Mouse (Mus musculus) urinary bladder, postnatal 36 days (tissue): ENCODE data around the gene BC029722.

Source experiments
- DNase-seq, 2 experiments: peaks; one replicate each; pipeline ENCODE4 v3.0.0; 2022; ENCODE audit warnings: low spot score in 2 of 2, mixed read lengths in 1 of 2

Gene BC029722

DNA sequence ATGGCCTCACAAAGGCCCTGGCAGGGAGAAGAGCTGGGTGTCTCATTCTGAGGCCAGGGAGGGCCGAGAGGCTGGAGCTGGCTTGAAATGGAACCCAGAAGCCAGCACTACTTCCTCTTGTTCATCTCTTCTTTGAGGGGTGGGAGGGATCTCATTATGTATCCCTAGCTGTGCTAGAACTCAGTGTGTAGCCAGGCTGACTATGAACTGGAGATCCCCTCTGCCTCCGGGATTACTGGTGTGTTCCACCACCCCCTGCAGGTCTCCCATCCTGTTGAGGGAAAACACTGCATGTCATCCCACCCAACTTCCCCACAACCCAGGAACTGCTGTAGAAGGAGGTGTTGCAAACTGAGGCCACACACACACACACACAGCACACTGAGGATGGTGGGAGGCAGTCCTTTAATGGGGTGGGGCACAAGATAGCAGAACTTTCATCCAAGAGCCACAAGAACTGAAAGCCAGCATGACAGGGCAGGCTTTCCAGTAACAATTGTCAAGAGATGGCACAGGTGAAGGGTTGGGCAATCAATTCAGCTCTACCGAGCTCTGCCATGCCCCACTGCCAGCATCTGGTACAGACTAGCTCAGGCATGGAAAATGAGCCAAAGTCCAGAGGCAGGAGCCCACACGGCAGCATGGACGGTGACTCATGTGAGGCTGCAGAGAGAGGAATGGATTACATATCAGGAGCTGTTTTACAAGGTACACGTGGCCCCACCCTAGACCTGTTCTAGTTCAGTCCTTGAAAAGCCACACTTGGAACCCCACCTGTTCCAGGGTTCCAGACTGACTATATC is 424 bp upstream of the BC029722 start:
- peak; percentile 40 to 60 for DNase-seq

DNA sequence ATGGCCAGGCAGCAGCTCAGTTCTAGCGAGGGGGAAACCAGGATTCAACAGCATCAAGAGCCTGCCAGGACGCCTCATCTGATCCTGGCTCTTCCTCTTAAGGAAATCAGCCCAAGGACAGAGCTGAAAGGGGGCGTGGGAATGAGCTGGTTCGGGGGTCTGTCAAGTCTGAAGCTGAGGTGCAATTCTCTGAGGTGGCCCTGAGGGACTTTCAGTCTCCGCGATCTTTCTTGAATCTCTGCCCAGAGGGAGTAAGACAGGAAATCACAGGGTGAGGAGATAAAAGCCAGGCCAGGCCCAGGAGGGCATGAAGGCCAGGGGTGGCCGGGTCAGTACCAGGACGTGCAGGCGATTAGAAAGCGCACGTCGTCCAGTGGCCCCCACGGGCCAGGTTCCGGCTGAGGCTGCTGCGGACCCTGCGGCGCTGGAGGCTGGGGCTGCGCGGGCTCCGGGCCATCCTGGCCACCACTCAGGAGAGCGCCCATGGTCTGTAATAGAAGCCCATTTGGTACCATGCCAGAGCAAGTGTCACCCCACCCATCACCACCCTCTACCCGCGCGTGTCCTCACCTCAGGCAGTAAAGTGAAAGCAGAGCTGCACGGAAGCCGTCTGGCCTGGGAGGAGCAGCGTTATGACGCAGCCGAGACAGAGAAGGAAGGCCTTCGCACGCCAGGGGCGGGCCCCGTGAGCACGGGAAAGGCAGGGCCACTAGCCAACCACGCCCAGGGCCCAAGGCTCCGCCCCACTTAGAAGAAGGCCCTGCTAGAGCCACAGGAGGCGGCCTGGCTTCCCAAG is 432 bp downstream of the BC029722 start:
- DNase-seq = peak; percentile 94 to 96

DNA sequence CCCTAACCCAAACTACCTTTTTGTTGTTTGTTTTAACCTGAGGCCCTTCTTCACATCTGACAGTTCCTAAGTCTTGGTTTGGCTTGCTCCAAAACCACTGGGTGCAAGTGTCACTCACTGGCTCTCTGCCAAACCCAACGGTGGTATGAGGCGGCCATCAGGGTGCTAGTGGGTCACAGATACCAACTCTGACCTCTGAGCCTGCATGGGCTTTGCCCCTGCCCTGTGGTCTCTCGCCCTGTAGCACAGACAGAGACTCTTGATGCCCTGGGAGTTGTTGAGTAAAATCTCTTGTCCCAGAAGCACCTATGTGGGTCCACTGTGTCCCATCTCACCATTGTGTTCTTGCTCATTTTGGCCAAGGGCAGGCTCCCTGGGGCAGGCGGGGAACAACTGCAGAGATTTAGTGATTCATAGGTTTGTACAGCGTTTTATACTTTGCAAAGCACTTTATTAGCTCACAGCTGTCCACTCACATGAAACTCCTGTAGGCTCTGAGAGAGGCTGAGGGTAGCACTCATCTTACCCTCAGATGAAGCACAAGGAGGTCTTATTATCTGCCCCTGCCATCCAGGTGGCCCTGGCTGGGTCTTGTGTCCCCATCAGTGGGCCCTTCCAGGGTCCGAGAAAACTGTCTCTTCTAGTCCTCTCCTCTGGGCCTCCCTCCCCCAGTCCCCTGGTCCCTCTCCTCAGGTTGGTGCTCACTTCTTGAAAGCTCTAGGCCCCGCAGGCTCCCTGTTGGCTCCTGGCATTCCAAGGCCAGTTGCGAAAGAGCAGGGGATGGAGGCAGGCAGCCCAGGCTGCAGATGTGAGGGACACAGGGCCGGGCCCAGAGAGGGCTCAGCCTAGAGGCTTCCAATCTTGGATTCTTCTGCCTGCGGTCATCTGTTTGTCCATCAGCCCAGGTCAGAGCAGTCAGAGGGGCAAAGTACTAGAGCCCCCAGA is 1.7 kb downstream of the BC029722 start:
- DNase-seq = peak in 1 of 2 experiments; percentile 65

GRCm38 (mm10) chr2:155816179-155816578 is 3.0 kb downstream of the BC029722 start:
- no peak for DNase-seq

DNA sequence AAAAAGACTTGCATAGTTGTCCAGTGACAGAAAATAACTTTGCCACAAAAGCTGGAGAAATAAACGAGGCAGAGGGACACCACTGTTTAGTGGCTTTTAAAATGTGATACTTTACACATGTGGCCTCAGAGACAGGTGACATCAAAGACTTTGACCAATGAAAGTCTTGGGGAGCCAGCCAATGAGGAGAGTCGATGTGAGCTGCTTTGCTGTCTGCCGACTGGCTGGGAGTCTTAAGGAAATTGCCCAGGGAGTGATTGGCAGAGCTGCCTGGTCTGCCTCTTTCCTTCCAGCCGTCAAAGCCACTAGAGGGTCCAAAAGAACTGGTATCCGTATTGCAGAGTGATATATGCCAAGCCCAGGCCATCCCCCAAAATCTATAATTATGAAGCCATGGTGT is 4.4 kb downstream of the BC029722 start:
- no peak for DNase-seq

- no peak for DNase-seq
These were observed 6.6 kb downstream of the BC029722 start for GRCm38 (mm10) chr2:155812637-155813036.

GRCm38 (mm10) chr2:155811821-155812396 is 7.3 kb downstream of the BC029722 start:
- peak; percentile 64 to 73 for DNase-seq

GRCm38 (mm10) chr2:155809620-155810019 is 9.6 kb downstream of the BC029722 start:
- DNase-seq = no peak

DNA sequence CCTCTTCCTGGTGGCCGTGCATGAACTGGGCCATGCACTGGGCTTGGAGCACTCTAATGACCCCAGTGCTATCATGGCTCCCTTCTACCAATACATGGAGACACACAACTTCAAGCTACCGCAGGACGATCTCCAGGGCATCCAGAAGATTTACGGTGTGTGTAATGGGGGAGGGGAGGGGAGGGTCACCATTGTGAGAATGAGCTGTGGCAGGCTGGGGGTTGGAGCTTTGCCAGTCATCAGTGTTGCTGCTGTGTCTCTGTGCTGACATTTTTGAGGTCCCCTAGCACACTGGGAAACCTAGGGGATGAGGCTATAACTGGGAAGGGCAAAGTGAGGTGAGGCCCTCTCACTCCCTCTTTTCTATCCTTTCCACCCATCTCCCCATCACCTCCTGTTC is 11.8 kb downstream of the BC029722 start:
- DNase-seq = no peak

GRCm38 (mm10) chr2:155806548-155806947 is 12.7 kb downstream of the BC029722 start:
- no peak for DNase-seq

DNA sequence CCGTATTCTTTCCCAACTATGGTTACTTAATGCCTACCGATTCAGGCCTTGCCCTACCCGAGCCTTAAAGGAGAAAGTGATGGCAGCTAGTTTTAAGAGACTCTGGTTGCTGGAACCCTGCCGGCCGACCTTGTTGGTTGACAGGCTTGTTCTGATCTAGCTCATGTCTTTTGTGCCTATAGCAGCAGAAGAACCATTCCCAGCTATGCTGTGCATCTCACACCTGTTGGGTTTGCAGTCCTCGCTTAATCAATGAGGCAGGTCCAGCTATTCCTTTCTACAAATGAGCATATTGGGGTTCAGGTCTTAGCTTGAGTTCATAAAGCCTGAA is 13.3 kb downstream of the BC029722 start:
- DNase-seq = no peak

- no peak for DNase-seq
These were observed 13.8 kb downstream of the BC029722 start for GRCm38 (mm10) chr2:155805231-155805924.

GRCm38 (mm10) chr2:155804053-155804452 is 15.2 kb downstream of the BC029722 start:
- no peak for DNase-seq

DNA sequence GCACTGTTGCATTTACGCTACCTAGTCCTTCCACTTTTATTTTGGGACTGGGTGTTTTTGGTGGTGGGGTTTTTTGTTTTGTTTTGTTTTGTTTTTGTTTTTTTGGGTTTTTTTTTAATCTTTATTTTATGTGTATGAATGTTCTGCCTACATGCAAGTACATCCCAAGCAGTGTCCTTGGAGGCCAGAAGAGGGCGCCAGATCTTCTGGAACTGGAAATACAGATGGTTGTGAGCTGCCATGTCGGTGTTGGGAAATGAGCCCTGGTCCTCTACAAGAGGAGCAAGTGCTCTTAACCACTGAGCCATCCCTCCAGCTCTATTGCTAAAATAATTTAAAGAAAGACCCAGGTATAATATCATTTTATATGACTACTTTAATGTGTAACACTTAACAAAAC is 16.5 kb downstream of the BC029722 start:
- no peak for DNase-seq

DNA sequence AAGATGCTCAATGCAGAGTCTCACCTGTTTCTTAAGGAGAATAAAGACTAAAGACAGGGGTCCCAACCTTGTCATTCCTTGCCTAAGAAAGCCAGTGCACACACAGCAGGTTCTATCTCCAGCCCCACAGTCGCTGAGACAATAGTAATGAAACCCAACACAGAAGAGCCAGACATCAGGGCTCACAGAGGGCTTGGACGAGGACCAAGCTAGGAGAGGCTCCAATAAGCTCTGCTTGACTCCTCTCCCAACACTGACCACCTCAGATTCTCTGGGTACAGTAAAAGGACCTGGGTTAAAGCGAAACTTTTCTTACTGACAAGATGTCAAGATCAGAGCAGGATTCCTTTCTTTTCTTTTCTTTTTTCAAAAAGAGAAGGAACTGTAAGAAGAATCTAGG is 20.6 kb downstream of the BC029722 start:
- DNase-seq = no peak

DNA sequence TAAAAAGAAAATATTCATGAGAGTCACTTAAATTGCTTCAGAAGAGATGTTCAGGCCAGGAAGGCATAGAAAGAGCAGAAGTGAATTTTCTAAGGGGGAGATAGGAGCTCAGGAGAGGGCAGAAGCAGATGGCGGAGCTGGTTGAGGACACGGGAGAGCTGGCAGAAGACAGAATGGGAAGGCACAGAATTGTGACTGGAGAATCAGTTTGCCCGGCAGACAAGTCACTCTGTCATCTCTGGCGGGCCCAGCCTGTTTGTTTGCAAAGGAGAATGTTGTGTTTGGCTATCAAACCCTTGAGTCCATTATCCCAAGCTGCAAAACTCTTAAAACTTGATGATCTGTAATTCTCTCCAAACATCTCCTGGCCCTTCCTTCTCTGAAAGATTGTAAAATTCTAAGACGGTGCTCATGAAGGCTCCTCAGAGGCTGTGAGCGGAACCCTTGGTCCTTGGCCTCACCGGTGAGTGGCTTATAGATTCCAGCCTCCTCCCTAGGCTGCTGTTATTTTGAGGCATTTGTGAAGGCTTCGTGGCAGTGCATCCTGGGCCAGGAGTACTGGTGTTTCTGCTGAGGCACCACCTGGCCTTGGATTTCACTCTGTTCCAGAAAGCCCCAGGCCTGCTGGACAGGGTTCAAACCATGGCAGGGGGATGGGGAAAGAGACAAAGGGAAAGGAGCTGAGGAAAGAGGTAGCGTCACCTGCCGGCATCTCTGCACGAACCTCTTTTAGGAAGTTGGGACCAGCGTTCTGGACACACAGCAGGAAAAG is 24.4 kb downstream of the BC029722 start:
- DNase-seq = no peak

- no peak for DNase-seq
These were observed 26.3 kb downstream of the BC029722 start for GRCm38 (mm10) chr2:155792899-155793298.

DNA sequence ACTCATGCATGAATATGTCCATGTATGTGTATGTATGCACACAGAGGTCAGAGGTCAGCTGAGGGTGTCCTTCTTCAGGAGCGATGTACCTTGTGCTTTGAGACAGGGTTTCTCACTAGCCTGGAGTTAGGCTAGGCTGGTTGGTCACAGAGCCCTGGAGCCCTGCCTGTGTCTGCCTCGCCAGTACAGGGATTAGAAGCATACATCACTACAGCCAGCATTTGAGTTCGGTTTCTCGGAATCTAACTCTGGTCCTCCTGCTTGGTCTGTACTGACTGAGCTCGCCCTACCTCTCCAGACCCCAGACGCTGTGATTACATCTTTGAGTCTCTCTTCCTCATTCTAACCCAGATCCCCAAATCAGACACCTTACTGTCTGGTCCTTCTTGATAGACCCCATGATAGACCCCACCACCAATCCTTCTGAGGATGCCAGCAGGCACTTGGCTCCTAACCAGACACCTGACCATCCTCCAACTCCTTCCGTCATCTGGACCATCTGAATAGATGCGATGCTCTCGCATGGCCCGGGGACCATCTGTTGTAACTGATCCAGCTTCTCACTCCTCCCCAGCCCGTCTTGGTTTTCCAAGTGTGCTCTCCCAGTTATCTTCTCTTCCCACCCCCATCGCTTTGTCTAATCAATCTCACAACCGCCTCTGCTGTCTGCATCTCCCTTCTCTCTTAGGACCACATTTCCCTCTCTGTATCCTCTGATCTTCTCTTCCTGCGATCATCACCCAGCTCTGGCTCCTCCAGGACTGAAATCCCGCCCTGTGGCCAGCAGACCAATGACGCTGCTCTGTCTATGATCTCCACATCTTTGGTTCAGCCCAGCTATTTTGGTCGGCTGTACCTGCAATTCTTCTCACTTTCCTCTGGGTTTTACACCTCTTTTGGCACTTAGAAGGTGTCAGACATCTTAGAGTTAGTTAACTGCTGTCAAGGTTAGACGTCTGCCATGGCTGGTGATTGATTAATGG is 31.0 kb downstream of the BC029722 start:
- no peak for DNase-seq

GRCm38 (mm10) chr2:155786905-155787304 is 32.3 kb downstream of the BC029722 start:
- DNase-seq = no peak
